Mouse (Mus musculus): Measurements from ENCODE around the gene Dimt1.

GRCm38 (mm10) chr13:106936256-106937137 is 10.4 kb upstream of the Dimt1 start, which contains the start of gene Ipo11:
- no peak for TF ChIP-seq POLR2A (IDR thresholded peaks at IDR 0.05; ENCODE audit: low read depth, low read length)
- TF ChIP-seq CTCF (IDR thresholded peaks at IDR 0.05; ENCODE audit: extremely low read depth, insufficient read depth, insufficient read length, insufficient replicate concordance): no peak

Data from spleen, adult 2 months (tissue).